Mouse (Mus musculus): ENCODE results near the gene Dgcr6. TPM values are rescaled to one million over a fixed set of nuclear protein-coding genes. Genes with fewer than 3 reads are reported as not detected.

Dgcr6 gene
- polyA plus RNA-seq, 1 experiment from 2014 or later: 79.8 TPM

DNA sequence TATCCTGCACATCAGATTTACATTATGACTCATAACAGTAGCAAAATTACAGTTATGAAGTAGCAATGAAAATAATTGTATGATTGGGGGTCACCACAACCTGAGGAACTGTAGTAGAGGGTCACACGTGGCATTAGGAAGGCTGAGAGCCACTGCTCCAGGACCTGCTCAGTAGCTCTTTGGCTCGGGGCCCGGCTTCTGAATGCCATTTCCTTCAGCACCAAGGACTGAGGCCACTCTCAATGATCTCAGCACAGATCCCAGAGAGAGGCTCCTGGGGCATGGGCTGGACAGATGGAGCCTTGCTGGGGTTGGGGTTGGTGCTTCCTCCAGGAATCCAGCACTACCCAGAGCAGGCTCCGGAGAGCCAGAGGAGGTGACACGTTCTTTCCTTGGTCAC is 34.4 kb downstream of the Dgcr6 start:
- DNase-seq (ENCODE audit: low spot score): no peak
- Histone ChIP-seq H3K9me3 (ENCODE audit: control insufficient read depth, low read length) (no peaks in the 10 kb centered on the region), H3K27ac (ENCODE audit: low read depth, low read length) (no peak overlapping the region), H3K9ac (ENCODE audit: low read depth, low read length) (no peak overlapping the region), H3K4me2 (no peak overlapping the region), H3K36me3 (ENCODE audit: control insufficient read depth, insufficient read depth, low read length) (no peaks in the 10 kb centered on the region), H3K4me3 (ENCODE audit: low read depth, low read length) (no peak overlapping the region), H3K4me1 (replicated peaks; ENCODE audit: control insufficient read depth, insufficient read depth, low read length) (peaks cover 14% of the 10 kb centered on the region; the same call in 1 of the 2 replicates), H3K27me3 (replicated peaks; ENCODE audit: control insufficient read depth, insufficient read depth, low read length) (no peaks in the 10 kb centered on the region)
- WGBS: 81% methylated on average over 5 of the region's 5 CpGs
- ATAC-seq (replicated peaks; ENCODE audit: low FRiP score): no peak

DNA sequence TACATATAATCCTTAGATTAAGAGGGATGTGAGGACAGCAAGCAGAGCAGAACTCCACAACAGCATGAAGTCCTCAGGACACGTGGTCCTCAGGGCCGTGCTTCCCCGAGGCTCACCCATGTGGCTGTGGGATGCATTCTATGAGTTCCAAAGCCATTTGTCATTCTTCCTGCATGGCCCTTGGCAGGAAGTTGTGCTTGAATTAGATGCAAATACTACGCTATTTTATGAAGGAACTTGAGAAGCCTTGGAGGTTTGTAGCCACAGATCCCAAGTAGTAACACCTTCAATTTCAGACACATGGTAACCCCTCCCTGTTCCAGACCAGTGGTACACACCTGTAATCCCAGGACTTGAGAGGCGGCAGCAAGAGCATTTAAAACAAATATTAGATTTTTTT is 43.7 kb downstream of the Dgcr6 start:
- H3K9me3 ChIP-seq (ENCODE audit: control insufficient read depth, low read length): no peaks in the 10 kb centered on the region
- no peak for DNase-seq (ENCODE audit: low spot score)
- H3K4me2 ChIP-seq: no peak overlapping the region
- WGBS: 39% methylated on average over 5 of the region's 5 CpGs
- no peak overlapping the region for H3K4me3 ChIP-seq (ENCODE audit: low read depth, low read length)
- H3K9ac ChIP-seq (ENCODE audit: low read depth, low read length): no peak overlapping the region
- H3K27ac ChIP-seq (ENCODE audit: low read depth, low read length): no peak overlapping the region
- H3K36me3 ChIP-seq (ENCODE audit: control insufficient read depth, insufficient read depth, low read length): no peaks in the 10 kb centered on the region
- no peak for ATAC-seq (replicated peaks; ENCODE audit: low FRiP score)
- no peaks in the 10 kb centered on the region for H3K4me1 ChIP-seq (replicated peaks; ENCODE audit: control insufficient read depth, insufficient read depth, low read length)
- H3K27me3 ChIP-seq (replicated peaks; ENCODE audit: control insufficient read depth, insufficient read depth, low read length): no peaks in the 10 kb centered on the region

DNA sequence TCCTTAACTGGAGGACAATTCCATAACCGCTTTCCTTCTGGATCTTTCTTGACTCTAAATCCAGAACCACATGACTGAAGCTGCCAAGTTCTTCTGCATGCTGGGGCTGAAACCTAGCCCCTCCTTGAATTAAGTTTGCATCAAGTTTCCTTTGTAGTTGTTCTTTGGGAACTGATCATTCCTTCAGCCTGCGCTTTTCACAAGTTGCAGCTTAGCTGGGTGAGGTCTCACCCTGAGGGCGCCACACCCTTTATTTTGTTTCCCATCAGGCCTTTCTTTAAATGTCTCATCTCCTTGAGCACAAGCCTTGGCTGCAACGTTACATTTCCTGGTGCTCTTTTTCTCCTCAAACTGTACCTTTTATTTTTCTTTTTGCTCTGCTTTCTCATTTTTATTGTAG is 50.2 kb downstream of the Dgcr6 start:
- Histone ChIP-seq H3K4me1 (replicated peaks; ENCODE audit: control insufficient read depth, insufficient read depth, low read length) (0 out of 2 replicates have a peak, but pooled peaks cover 3% of the 10 kb centered on the region), H3K36me3 (ENCODE audit: control insufficient read depth, insufficient read depth, low read length) (no peaks in the 10 kb centered on the region), H3K9ac (ENCODE audit: low read depth, low read length) (no peak overlapping the region), H3K27ac (ENCODE audit: low read depth, low read length) (no peak overlapping the region), H3K9me3 (ENCODE audit: control insufficient read depth, low read length) (no peaks in the 10 kb centered on the region), H3K4me3 (ENCODE audit: low read depth, low read length) (no peak overlapping the region), H3K4me2 (no peak overlapping the region), H3K27me3 (replicated peaks; ENCODE audit: control insufficient read depth, insufficient read depth, low read length) (no peaks in the 10 kb centered on the region; the same call in 1 of the 2 replicates)
- WGBS: 73% methylated on average over 4 of the region's 4 CpGs
- no peak for ATAC-seq (replicated peaks; ENCODE audit: low FRiP score)
- no peak for DNase-seq (ENCODE audit: low spot score)

DNA sequence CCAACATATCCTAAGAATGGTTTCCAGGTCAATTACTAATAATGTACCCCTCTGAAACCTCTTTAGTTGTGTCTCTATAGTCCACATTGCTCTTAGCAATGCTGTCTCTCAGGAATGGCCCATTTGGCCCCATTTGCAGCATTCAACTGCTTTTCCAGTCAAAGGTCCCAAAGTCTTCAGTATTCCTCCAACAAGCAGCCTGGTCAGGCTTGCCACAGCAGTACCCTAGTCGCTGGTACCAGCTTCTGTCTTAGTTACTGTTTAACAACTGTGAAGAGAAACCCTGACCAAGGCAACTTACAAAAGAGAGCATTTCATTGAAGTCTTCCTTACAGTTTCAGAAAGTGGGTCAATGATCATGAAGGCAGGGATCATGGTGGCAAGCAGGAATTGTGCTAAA is 50.7 kb downstream of the Dgcr6 start:
- 74% methylated on average over 1 of the region's 1 CpGs for WGBS
- H3K9me3 ChIP-seq (ENCODE audit: control insufficient read depth, low read length): no peaks in the 10 kb centered on the region
- no peak for ATAC-seq (replicated peaks; ENCODE audit: low FRiP score)

DNA sequence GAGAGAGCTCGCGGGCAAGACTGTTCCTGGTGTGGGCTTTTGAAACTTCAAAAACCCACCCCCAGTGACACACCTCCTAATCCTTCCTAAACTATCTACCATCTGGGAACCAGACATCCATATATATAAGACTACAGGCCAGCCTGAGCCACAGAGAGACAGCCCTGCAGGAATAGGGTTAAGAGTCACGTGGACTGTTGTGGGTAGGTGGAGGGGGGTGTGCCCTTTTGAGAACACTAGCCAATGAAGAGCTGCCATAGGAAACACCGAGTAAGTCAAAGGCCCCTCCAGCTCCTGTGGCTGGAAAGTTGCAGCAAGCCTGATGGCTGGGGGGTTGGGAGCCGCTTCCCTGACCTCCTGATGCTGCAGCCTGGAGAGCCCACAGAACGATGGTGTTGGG is 51.1 kb downstream of the Dgcr6 start:
- H3K27me3 ChIP-seq (replicated peaks; ENCODE audit: control insufficient read depth, insufficient read depth, low read length): no peaks in the 10 kb centered on the region; the same call in 1 of the 2 replicates
- 41% methylated on average over 6 of the region's 6 CpGs for WGBS
- no peak overlapping the region for H3K27ac ChIP-seq (ENCODE audit: low read depth, low read length)
- H3K9ac ChIP-seq (ENCODE audit: low read depth, low read length): no peak overlapping the region
- no peaks in the 10 kb centered on the region for H3K36me3 ChIP-seq (ENCODE audit: control insufficient read depth, insufficient read depth, low read length)
- no peak for ATAC-seq (replicated peaks; ENCODE audit: low FRiP score)
- DNase-seq (ENCODE audit: low spot score): no peak
- no peaks in the 10 kb centered on the region for H3K9me3 ChIP-seq (ENCODE audit: control insufficient read depth, low read length)
- no peak overlapping the region for H3K4me2 ChIP-seq
- 0 out of 2 replicates have a peak, but pooled peaks cover 3% of the 10 kb centered on the region for H3K4me1 ChIP-seq (replicated peaks; ENCODE audit: control insufficient read depth, insufficient read depth, low read length)
- no peak overlapping the region for H3K4me3 ChIP-seq (ENCODE audit: low read depth, low read length)

More for the DNA sequence above, 50.7 kb downstream of the Dgcr6 start:
- H3K27me3 ChIP-seq (replicated peaks; ENCODE audit: control insufficient read depth, insufficient read depth, low read length): no peaks in the 10 kb centered on the region; the same call in 1 of the 2 replicates
- H3K36me3 ChIP-seq (ENCODE audit: control insufficient read depth, insufficient read depth, low read length): no peaks in the 10 kb centered on the region
- no peak overlapping the region for H3K27ac ChIP-seq (ENCODE audit: low read depth, low read length)
- DNase-seq (ENCODE audit: low spot score): no peak
- no peak overlapping the region for H3K4me3 ChIP-seq (ENCODE audit: low read depth, low read length)
- H3K9ac ChIP-seq (ENCODE audit: low read depth, low read length): no peak overlapping the region
- 0 out of 2 replicates have a peak, but pooled peaks cover 3% of the 10 kb centered on the region for H3K4me1 ChIP-seq (replicated peaks; ENCODE audit: control insufficient read depth, insufficient read depth, low read length)
- H3K4me2 ChIP-seq: no peak overlapping the region

DNA sequence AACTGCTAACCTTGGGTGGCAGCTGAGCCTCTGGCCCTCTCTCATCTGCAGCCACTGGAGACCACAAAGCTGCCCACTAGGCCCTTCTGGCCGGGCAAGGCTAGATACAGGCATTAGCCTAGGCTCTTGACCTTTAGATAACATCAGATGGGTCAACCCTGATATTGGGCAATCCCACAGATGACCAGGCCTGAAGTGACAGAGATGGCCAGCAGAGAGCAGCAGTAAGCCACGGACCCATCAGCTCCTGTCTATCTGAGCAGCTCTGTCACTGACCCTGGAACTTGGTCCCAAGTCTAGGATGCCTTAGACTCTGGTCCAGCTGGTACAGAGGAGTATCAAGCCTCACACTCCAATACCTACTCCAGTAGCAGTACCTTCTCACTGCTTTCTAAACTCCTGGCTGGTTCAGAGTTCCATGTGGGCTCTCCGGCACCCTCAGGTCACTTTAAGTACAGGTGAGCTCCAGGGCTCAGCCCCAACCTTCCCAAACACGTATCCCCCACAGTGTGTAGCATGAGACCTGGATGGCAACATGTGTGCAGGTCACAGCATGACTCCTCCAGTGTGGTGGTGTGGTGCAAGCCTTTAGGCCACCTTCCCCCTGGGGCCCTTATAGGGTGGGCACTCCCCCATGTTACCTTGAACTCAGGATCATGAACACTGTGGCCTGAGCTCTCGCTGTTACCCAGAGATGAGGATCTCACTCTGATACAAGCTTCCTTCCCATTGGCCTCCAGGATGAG is 55.7 kb downstream of the Dgcr6 start:
- ATAC-seq (replicated peaks; ENCODE audit: low FRiP score) (peak; percentile 56), DNase-seq (ENCODE audit: low spot score) (no peak)
- Histone ChIP-seq H3K4me1 (replicated peaks; ENCODE audit: control insufficient read depth, insufficient read depth, low read length) (0 out of 2 replicates have a peak, but pooled peaks cover 3% of the 10 kb centered on the region), H3K4me3 (ENCODE audit: low read depth, low read length) (no peak overlapping the region), H3K27me3 (replicated peaks; ENCODE audit: control insufficient read depth, insufficient read depth, low read length) (no peaks in the 10 kb centered on the region; the same call in 1 of the 2 replicates), H3K9ac (ENCODE audit: low read depth, low read length) (no peak overlapping the region), H3K9me3 (ENCODE audit: control insufficient read depth, low read length) (peaks cover 8% of the 10 kb centered on the region; the same call in 1 of the 2 replicates), H3K4me2 (no peak overlapping the region), H3K36me3 (ENCODE audit: control insufficient read depth, insufficient read depth, low read length) (no peaks in the 10 kb centered on the region), H3K27ac (ENCODE audit: low read depth, low read length) (no peak overlapping the region)
- WGBS: 53% methylated on average over 5 of the region's 5 CpGs

DNA sequence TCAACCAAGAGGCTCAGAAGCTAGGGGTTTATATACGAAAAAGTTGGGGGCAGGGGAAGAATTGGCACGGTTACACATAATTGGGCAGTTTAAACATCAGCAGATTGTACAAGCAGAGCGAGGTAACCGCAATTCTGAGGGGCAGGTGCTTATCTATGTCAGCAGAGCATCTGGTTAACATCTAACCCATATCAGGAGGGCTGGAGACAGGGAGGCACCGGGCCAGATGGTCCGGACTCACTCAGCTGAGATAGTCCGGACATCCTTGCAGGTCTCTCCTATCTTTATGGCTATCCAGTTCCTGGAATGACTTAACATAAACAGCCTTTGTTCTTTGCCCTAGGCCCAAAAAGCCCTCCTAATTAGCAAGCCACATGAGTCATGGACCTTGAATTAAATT is 58.4 kb downstream of the Dgcr6 start:
- peaks cover 8% of the 10 kb centered on the region; the same call in 1 of the 2 replicates for H3K9me3 ChIP-seq (ENCODE audit: control insufficient read depth, low read length)
- H3K4me2 ChIP-seq: no peak overlapping the region
- no peaks in the 10 kb centered on the region for H3K4me1 ChIP-seq (replicated peaks; ENCODE audit: control insufficient read depth, insufficient read depth, low read length)
- H3K36me3 ChIP-seq (ENCODE audit: control insufficient read depth, insufficient read depth, low read length): no peaks in the 10 kb centered on the region
- no peak overlapping the region for H3K9ac ChIP-seq (ENCODE audit: low read depth, low read length)
- H3K4me3 ChIP-seq (ENCODE audit: low read depth, low read length): no peak overlapping the region
- H3K27ac ChIP-seq (ENCODE audit: low read depth, low read length): no peak overlapping the region
- no peak for ATAC-seq (replicated peaks; ENCODE audit: low FRiP score)
- H3K27me3 ChIP-seq (replicated peaks; ENCODE audit: control insufficient read depth, insufficient read depth, low read length): no peaks in the 10 kb centered on the region; the same call in 1 of the 2 replicates
- DNase-seq (ENCODE audit: low spot score): no peak
- WGBS: 65% methylated on average over 7 of the region's 7 CpGs

DNA sequence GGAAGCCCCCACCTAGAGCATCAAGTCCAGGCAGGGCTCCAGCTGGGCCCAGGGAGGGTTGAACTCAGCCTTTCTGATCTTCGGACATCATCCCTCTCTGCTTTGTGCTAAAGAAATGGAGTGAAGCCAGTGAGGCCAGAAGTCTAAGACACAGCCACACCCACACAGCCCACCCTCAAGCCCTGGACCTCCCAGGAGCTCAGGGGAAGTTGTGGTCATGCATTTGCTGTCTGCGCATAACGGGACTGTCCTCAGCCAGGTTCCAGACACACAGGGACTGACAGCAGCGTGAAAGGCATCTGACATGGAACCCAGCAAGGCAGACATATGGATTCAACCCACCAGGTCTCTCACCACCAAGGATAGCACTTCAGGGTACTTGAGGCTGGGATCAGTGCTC is 63.8 kb downstream of the Dgcr6 start:
- WGBS: 45% methylated on average over 4 of the region's 4 CpGs
- H3K4me1 ChIP-seq (replicated peaks; ENCODE audit: control insufficient read depth, insufficient read depth, low read length): no peaks in the 10 kb centered on the region
- DNase-seq (ENCODE audit: low spot score) (no peak), ATAC-seq (replicated peaks; ENCODE audit: low FRiP score) (no peak)
- H3K36me3 ChIP-seq (ENCODE audit: control insufficient read depth, insufficient read depth, low read length): no peaks in the 10 kb centered on the region
- peaks cover 2% of the 10 kb centered on the region; the same call in 1 of the 2 replicates for H3K9me3 ChIP-seq (ENCODE audit: control insufficient read depth, low read length)
- H3K9ac ChIP-seq (ENCODE audit: low read depth, low read length): no peak overlapping the region
- no peak overlapping the region for H3K4me2 ChIP-seq
- no peaks in the 10 kb centered on the region for H3K27me3 ChIP-seq (replicated peaks; ENCODE audit: control insufficient read depth, insufficient read depth, low read length)
- H3K4me3 ChIP-seq (ENCODE audit: low read depth, low read length): no peak overlapping the region
- no peak overlapping the region for H3K27ac ChIP-seq (ENCODE audit: low read depth, low read length)

DNA sequence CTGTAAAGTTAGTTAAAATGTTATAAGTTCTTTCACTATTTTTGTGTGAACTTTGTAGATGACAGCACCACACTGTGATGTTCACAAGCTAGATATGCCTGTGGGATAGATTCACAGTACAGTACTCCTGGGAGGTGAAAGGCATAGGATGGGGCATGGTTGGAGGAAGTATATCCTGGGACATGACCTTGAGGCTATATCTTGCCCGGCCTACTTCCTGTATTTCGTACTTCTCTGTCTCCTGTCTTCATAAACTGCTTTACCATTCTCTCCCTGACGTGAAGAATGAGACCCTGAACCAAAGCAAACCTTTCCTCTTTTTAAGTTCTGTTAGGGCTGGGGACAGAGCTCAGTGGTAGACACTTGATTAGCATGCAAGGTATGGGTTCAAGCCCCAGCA is 65.6 kb downstream of the Dgcr6 start:
- ATAC-seq (replicated peaks; ENCODE audit: low FRiP score) (no peak), DNase-seq (ENCODE audit: low spot score) (no peak)
- Histone ChIP-seq H3K4me2 (no peak overlapping the region), H3K36me3 (ENCODE audit: control insufficient read depth, insufficient read depth, low read length) (no peaks in the 10 kb centered on the region), H3K4me3 (ENCODE audit: low read depth, low read length) (no peak overlapping the region), H3K27ac (ENCODE audit: low read depth, low read length) (no peak overlapping the region), H3K4me1 (replicated peaks; ENCODE audit: control insufficient read depth, insufficient read depth, low read length) (no peaks in the 10 kb centered on the region), H3K9ac (ENCODE audit: low read depth, low read length) (no peak overlapping the region), H3K9me3 (ENCODE audit: control insufficient read depth, low read length) (no peaks in the 10 kb centered on the region), H3K27me3 (replicated peaks; ENCODE audit: control insufficient read depth, insufficient read depth, low read length) (no peaks in the 10 kb centered on the region)
- WGBS: 44% methylated on average over 3 of the region's 3 CpGs
